Mouse (Mus musculus) bone marrow macrophage, adult 2 months (primary cell): ENCODE measurements around the gene Hist1h1b.

Experiments used
- CTCF ChIP-seq: IDR thresholded peaks from 2 replicates; pipeline ENCODE4 v1.5.1; 2012; ENCODE audit warnings: low read depth, mild to moderate bottlenecking, low read length, moderate library complexity
- POLR2A ChIP-seq: IDR thresholded peaks from 2 replicates; pipeline ENCODE4 v1.6.1; 2012; ENCODE audit warnings: mild to moderate bottlenecking, low read depth, low read length, borderline replicate concordance

GRCm38 (mm10) chr13:21789925-21790324 lies 9.5 kb upstream of the Hist1h1b start:
- TF ChIP-seq CTCF (no peak), POLR2A (no peak)
